Mouse (Mus musculus) hindbrain, embryonic 15.5 days (tissue): ENCODE results near the gene Fcgr2b. TPM values are rescaled to one million over a fixed set of nuclear protein-coding genes. Genes with fewer than 3 reads are reported as not detected.
"Not testable (repeated sequence)": the region's sequence is repeated elsewhere in the genome, so short reads cannot be mapped to it uniquely, and the experiment has no call there.

Experiments
- ATAC-seq: fragments of 200-750 bp; cut with Nextera tagmentation; 2 replicates; pipeline ENCODE4 v1.8.0; 2017; ENCODE audit warnings: low read depth, moderate number of reproducible peaks, moderate TSS enrichment; ENCODE audit not compliant: low FRiP score
- H3K27ac ChIP-seq: fragments of 300-500 bp; sonication (generic); replicated peaks from 2 replicates; pipeline ENCODE4 v1.5.1; 2015; ENCODE audit warnings: mild to moderate bottlenecking, inconsistent platforms
- H3K27me3 ChIP-seq: fragments of 300-500 bp; sonication (generic); 2 replicates; pipeline ENCODE4 v1.6.1; 2015; ENCODE audit warnings: control low read depth, inconsistent platforms
- H3K36me3 ChIP-seq: fragments of 300-500 bp; sonication (generic); 2 replicates; pipeline ENCODE4 v1.6.1; 2015; ENCODE audit warnings: control low read depth, inconsistent platforms
- H3K4me1 ChIP-seq: fragments of 300-500 bp; sonication (generic); replicated peaks from 2 replicates; pipeline ENCODE4 v1.6.1; 2015; ENCODE audit warnings: control low read depth, inconsistent platforms
- H3K4me2 ChIP-seq: fragments of 300-500 bp; sonication (generic); 2 replicates; pipeline ENCODE4 v1.6.1; 2015; ENCODE audit warnings: moderate library complexity, mild to moderate bottlenecking, inconsistent platforms
- H3K4me3 ChIP-seq: fragments of 300-500 bp; sonication (generic); 2 replicates; pipeline ENCODE4 v1.5.1; 2015; ENCODE audit warnings: mild to moderate bottlenecking, inconsistent platforms
- H3K9ac ChIP-seq: fragments of 300-500 bp; sonication (generic); 2 replicates; pipeline ENCODE4 v1.6.1; 2015; ENCODE audit warnings: inconsistent platforms
- H3K9me3 ChIP-seq: fragments of 300-500 bp; sonication (generic); 2 replicates; pipeline ENCODE4 v1.6.1; 2016; ENCODE audit warnings: control low read depth, inconsistent platforms
- WGBS: fragments of 180-500 bp; shearing (Covaris S2); methylation state at CpG from one replicate; pipeline ENCODE4 v1.1.7; 2015; 5-methylcytosine and 5-hydroxymethylcytosine counted together
- polyA plus RNA-seq: library from polyadenylated mRNA; unstranded; fragments of >200 nt; fragmentation: Nextera tagmentation; extraction: Ambion mirVana; gene quantifications from 2 replicates; pipeline ENCODE4 v1.2.1, GENCODE M21; 2015

Fcgr2b gene
- polyA plus RNA-seq, 1 experiment from 2014 or later = 1.7 TPM

GRCm38 (mm10) chr1:170997756-170998655, 21.7 kb upstream of the Fcgr2b start:
- H3K9ac ChIP-seq = no peak overlapping the region
- H3K27ac ChIP-seq = no peak overlapping the region
- no peaks in the 10 kb centered on the region for H3K36me3 ChIP-seq
- H3K4me1 ChIP-seq = no peaks in the 10 kb centered on the region
- no peaks in the 10 kb centered on the region for H3K27me3 ChIP-seq
- H3K4me2 ChIP-seq = peak overlapping the region; percentile 37
- no peaks in the 10 kb centered on the region for H3K9me3 ChIP-seq
- WGBS = 67% methylated on average over 21 of the region's 21 CpGs
- ATAC-seq = no peak
- H3K4me3 ChIP-seq = no peak overlapping the region

GRCm38 (mm10) chr1:170996753-170997152, 20.4 kb upstream of the Fcgr2b start:
- Histone ChIP-seq H3K27ac (no peak overlapping the region), H3K4me1 (no peaks in the 10 kb centered on the region), H3K27me3 (no peaks in the 10 kb centered on the region), H3K36me3 (no peaks in the 10 kb centered on the region), H3K4me2 (no peak overlapping the region), H3K4me3 (no peak overlapping the region), H3K9ac (no peak overlapping the region), H3K9me3 (no peaks in the 10 kb centered on the region)
- WGBS = 49% methylated on average over 3 of the region's 3 CpGs
- ATAC-seq = no peak

GRCm38 (mm10) chr1:170996034-170996433, 19.7 kb upstream of the Fcgr2b start:
- Histone ChIP-seq H3K27me3 (no peaks in the 10 kb centered on the region), H3K9ac (no peak overlapping the region), H3K4me2 (no peak overlapping the region), H3K4me1 (no peaks in the 10 kb centered on the region), H3K27ac (no peak overlapping the region), H3K9me3 (no peaks in the 10 kb centered on the region), H3K4me3 (no peak overlapping the region), H3K36me3 (no peaks in the 10 kb centered on the region)
- 89% methylated on average over 3 of the region's 3 CpGs for WGBS
- ATAC-seq = no peak

- Histone ChIP-seq H3K4me1 (no peaks in the 10 kb centered on the region), H3K9me3 (no peaks in the 10 kb centered on the region), H3K9ac (no peak overlapping the region), H3K4me3 (no peak overlapping the region), H3K4me2 (no peak overlapping the region), H3K36me3 (no peaks in the 10 kb centered on the region), H3K27ac (no peak overlapping the region), H3K27me3 (no peaks in the 10 kb centered on the region)
- no peak for ATAC-seq
- 70% methylated on average over 5 of the region's 5 CpGs for WGBS
Measured at GRCm38 (mm10) chr1:170992550-170992949, 16.2 kb upstream of the Fcgr2b start.

GRCm38 (mm10) chr1:170989656-170990055, 13.3 kb upstream of the Fcgr2b start:
- Histone ChIP-seq H3K36me3 (no peaks in the 10 kb centered on the region), H3K4me2 (no peak overlapping the region), H3K27me3 (no peaks in the 10 kb centered on the region), H3K9me3 (no peaks in the 10 kb centered on the region), H3K9ac (no peak overlapping the region), H3K4me3 (no peak overlapping the region), H3K27ac (no peak overlapping the region), H3K4me1 (no peaks in the 10 kb centered on the region)
- WGBS = 75% methylated on average over 9 of the region's 9 CpGs
- ATAC-seq = no peak

- H3K4me2 ChIP-seq = no peak overlapping the region
- H3K9ac ChIP-seq = no peak overlapping the region
- H3K9me3 ChIP-seq = no peaks in the 10 kb centered on the region
- no peak overlapping the region for H3K4me3 ChIP-seq
- no peak for ATAC-seq
- H3K4me1 ChIP-seq = no peaks in the 10 kb centered on the region
- 82% methylated on average over 5 of the region's 5 CpGs for WGBS
- H3K36me3 ChIP-seq = no peaks in the 10 kb centered on the region
- no peaks in the 10 kb centered on the region for H3K27me3 ChIP-seq
- H3K27ac ChIP-seq = no peak overlapping the region
Measured at GRCm38 (mm10) chr1:170985861-170986260, 9.5 kb upstream of the Fcgr2b start.

GRCm38 (mm10) chr1:170985092-170985491, 8.7 kb upstream of the Fcgr2b start:
- ATAC-seq = no peak
- Histone ChIP-seq H3K36me3 (no peaks in the 10 kb centered on the region), H3K4me2 (no peak overlapping the region), H3K4me3 (no peak overlapping the region), H3K27me3 (no peaks in the 10 kb centered on the region), H3K27ac (no peak overlapping the region), H3K9me3 (no peaks in the 10 kb centered on the region), H3K9ac (no peak overlapping the region), H3K4me1 (no peaks in the 10 kb centered on the region)
- 86% methylated on average over 3 of the region's 3 CpGs for WGBS

GRCm38 (mm10) chr1:170983066-170983465, 6.7 kb upstream of the Fcgr2b start:
- Histone ChIP-seq H3K4me3 (no peak overlapping the region), H3K9ac (no peak overlapping the region), H3K4me1 (no peaks in the 10 kb centered on the region), H3K27ac (no peak overlapping the region), H3K4me2 (no peak overlapping the region), H3K27me3 (no peaks in the 10 kb centered on the region), H3K9me3 (no peaks in the 10 kb centered on the region), H3K36me3 (no peaks in the 10 kb centered on the region)
- 82% methylated on average over 4 of the region's 4 CpGs for WGBS
- ATAC-seq = no peak

GRCm38 (mm10) chr1:170982301-170982700, 6.0 kb upstream of the Fcgr2b start:
- H3K4me2 ChIP-seq = no peak overlapping the region

GRCm38 (mm10) chr1:170981679-170982078, 5.3 kb upstream of the Fcgr2b start:
- not testable (repeated sequence) for H3K4me3 ChIP-seq, H3K4me1 ChIP-seq, ATAC-seq, H3K27me3 ChIP-seq, H3K9ac ChIP-seq, H3K27ac ChIP-seq, H3K9me3 ChIP-seq, H3K36me3 ChIP-seq, H3K4me2 ChIP-seq
- WGBS = 85% methylated on average over 1 of the region's 1 CpGs

More at GRCm38 (mm10) chr1:170982301-170982700, 6.0 kb upstream of the Fcgr2b start:
- 83% methylated on average over 2 of the region's 2 CpGs for WGBS
- ATAC-seq = no peak
- no peak overlapping the region for H3K9ac ChIP-seq
- no peaks in the 10 kb centered on the region for H3K27me3 ChIP-seq
- H3K27ac ChIP-seq = no peak overlapping the region
- H3K36me3 ChIP-seq = no peaks in the 10 kb centered on the region
- H3K4me1 ChIP-seq = no peaks in the 10 kb centered on the region
- no peak overlapping the region for H3K4me3 ChIP-seq
- H3K9me3 ChIP-seq = no peaks in the 10 kb centered on the region

- H3K36me3 ChIP-seq = no peaks in the 10 kb centered on the region
- no peak overlapping the region for H3K4me3 ChIP-seq
- no peaks in the 10 kb centered on the region for H3K27me3 ChIP-seq
- no peaks in the 10 kb centered on the region for H3K4me1 ChIP-seq
- ATAC-seq = no peak
- H3K9me3 ChIP-seq = no peaks in the 10 kb centered on the region
- no peak overlapping the region for H3K27ac ChIP-seq
- no peak overlapping the region for H3K4me2 ChIP-seq
- WGBS = 87% methylated on average over 4 of the region's 4 CpGs
- H3K9ac ChIP-seq = no peak overlapping the region
Measured at GRCm38 (mm10) chr1:170978601-170979000, 2.3 kb upstream of the Fcgr2b start.

GRCm38 (mm10) chr1:170975751-170976161, 591 bp downstream of the Fcgr2b start:
- H3K4me3 ChIP-seq = no peak overlapping the region
- ATAC-seq = no peak
- H3K27me3 ChIP-seq = no peaks in the 10 kb centered on the region
- H3K9ac ChIP-seq = no peak overlapping the region
- H3K4me1 ChIP-seq = no peaks in the 10 kb centered on the region
- H3K36me3 ChIP-seq = no peaks in the 10 kb centered on the region
- H3K4me2 ChIP-seq = no peak overlapping the region
- H3K9me3 ChIP-seq = no peaks in the 10 kb centered on the region
- 73% methylated on average over 7 of the region's 7 CpGs for WGBS
- H3K27ac ChIP-seq = no peak overlapping the region

GRCm38 (mm10) chr1:170975350-170975749, 997 bp downstream of the Fcgr2b start:
- H3K27ac ChIP-seq, H3K9me3 ChIP-seq, H3K36me3 ChIP-seq, H3K4me1 ChIP-seq, H3K9ac ChIP-seq, H3K27me3 ChIP-seq, H3K4me2 ChIP-seq, ATAC-seq, H3K4me3 ChIP-seq: not testable (repeated sequence)
- WGBS = 80% methylated on average over 2 of the region's 2 CpGs
